Mouse (Mus musculus): ENCODE measurements around the gene Cmas.

The Cmas gene

DNA sequence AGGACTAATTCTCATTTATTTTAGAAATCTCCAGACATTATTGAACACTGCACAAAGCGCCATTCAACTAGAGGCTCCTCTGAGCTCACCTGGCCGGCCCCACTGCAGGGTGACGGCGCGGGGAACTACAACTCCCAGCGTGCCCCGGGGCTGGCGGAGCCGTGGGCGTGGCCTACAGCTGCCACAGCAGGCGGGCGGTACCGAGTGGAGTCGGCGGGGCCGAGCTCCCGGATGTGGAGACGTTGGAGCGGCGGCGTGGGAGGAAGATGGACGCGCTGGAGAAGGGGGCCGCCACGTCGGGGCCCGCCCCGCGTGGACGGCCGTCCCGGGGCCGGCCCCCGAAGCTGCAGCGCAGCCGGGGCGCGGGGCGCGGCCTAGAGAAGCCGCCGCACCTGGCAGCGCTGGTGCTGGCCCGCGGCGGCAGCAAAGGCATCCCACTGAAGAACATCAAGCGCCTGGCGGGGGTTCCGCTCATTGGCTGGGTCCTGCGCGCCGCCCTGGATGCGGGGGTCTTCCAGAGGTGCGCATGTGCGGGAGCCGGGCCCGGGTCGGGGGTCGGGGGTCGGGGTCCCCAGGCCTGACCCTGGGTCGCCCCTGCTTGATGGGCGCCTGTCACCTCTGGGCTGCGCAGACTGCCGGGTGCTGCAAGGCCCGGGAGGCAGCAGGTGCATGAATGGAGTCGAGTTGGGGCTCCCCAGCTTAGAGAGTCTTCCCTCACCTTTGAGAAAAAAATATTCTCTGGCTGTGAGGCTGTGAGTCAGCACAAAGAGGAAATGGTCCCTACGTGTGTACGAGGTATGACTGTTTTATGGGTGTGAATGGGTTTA lies at the start of gene Cmas:
Gene Cmas, plus strand, starts transcription at position 180 of the 827 bp plus-strand sequence.
- in situ Hi-C loops (cut with MboI, MseI) = no loop called here

- in situ Hi-C loops (cut with MboI, MseI) = no loop called here
These were observed 49.8 kb upstream of the Cmas start for GRCm38 (mm10) chr6:142706688-142707087.

- in situ Hi-C loops (cut with MboI, MseI) = no loop called here
These were observed 48.1 kb upstream of the Cmas start for GRCm38 (mm10) chr6:142708369-142708768.

GRCm38 (mm10) chr6:142710690-142711089 lies 45.8 kb upstream of the Cmas start:
- in situ Hi-C loops (cut with MboI, MseI) = no loop called here

DNA sequence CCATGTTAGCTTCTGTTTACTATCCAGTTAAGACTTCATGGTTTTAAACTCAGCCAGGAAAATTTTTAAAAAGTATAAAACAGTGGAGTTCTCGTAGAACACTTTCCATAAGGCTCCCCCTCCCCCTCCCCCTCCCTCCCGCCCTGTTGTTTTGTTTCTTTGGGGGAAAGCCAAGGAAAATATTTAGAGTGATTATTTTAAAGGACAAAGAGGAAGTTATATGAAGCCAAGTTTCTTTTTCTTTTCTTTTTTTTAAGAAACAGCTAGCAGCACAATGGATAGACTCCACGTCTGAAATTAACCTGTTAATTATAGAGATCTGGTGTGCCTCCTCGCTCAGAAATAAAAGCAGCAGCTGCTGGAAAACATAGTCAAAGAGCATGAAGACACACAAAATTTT lies 45.4 kb upstream of the Cmas start:
- in situ Hi-C loops (cut with MboI, MseI) = no loop called here

GRCm38 (mm10) chr6:142715026-142715425 lies 41.5 kb upstream of the Cmas start:
- in situ Hi-C loops (cut with MboI, MseI) = no loop called here

DNA sequence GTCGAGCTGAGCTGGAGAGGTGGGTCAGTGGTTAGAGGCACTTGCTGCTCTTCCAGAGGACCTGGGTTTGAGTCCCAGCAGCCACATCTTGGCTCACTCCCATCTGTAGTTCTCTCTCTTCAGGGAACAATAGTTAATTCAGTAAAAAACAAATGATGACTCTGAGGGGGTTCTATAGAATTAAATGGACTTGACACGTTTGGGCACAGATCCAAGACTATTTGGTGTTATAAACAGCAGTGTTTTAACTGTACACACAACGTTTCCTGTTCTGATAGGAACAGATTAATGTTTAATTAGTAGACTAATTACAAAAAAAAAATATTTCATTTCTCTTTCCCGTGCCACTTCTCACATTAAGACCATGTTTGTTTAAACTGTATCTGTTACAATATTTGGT lies 39.3 kb upstream of the Cmas start:
- in situ Hi-C loops (cut with MboI, MseI) = no loop called here

DNA sequence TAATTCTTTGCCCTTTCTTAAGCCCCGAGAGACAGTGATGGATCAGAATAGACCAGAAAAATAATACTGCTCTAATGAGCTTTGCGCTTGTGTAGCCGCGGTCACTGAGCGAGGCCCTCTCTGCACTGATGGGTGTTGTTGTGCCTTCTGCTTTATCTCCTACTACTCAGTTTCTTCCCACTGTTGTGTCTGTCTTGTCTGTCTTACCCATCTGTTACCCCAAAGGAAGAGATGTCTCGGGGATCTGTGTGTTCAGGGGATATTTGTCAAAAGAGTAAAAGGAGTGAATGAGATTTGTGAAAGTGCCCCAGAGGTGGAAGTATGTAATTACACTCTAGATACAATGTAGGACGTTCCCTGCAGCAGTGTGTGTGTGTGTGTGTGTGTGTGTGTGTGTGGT lies 38.3 kb upstream of the Cmas start:
- in situ Hi-C loops (cut with MboI, MseI) = no loop called here

GRCm38 (mm10) chr6:142720641-142721040 lies 35.8 kb upstream of the Cmas start:
- in situ Hi-C loops (cut with MboI, MseI) = no loop called here

DNA sequence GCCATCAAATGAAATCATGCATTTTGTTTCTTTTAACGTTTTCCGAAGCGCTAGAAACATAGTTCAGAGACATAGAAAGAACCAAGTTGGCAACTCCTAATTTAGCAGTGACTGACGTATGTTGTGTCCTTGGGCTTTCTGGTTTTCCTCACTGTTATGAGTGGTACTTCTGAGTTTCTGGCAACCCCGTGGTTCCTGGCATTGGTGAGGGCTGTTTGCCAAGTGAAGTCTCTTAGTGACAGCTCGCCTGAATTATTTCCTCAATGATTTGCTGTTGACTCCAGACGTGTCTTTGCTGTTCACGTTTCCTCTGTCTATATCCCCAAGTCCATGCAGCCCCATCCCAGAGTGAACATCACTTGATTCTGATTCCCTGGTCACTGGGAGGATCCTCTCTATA lies 34.8 kb upstream of the Cmas start:
- in situ Hi-C loops (cut with MboI, MseI) = no loop called here

- in situ Hi-C loops (cut with MboI, MseI) = no loop called here
These were observed 30.5 kb upstream of the Cmas start for GRCm38 (mm10) chr6:142726032-142726431.

GRCm38 (mm10) chr6:142732567-142733290 lies 23.8 kb upstream of the Cmas start:
- in situ Hi-C loops (cut with MboI, MseI) = no loop called here

DNA sequence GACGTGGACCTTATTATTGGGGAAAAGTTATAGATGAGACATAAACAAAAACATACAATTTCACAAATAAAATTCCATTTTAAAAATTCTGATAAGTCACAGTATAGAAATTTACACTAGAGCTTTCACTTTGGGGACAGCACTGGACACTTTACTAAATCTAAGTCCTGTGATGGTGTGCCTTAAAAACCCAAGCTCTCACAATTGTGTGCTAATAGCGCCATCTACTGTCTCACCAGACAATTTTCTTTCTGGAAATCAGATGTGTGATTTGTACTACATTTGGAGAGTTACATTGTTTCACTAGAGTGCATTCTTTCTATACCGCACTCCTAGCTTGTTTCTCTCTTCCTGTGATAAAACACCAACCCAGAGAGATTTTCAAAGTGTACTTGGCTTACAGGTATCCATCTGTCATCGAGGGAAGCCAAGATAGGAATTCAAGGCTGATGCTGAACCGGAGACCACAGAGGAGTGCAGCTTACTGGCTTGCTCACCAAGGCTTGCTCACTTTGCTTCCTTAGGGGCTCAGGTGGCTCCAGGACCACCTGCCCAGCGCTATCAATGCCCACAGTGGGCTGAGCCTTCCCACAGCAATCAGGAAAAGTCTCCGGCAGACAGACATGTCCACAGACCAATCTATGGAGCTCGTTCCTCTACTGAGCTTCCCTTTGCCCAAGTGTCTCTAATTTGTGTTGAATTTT lies 21.0 kb upstream of the Cmas start:
- in situ Hi-C loops (cut with MboI, MseI) = loop anchor here (5.0 kb wide), 1 partner anchor 213 kb away; no protein-coding TSS in a partner anchor

DNA sequence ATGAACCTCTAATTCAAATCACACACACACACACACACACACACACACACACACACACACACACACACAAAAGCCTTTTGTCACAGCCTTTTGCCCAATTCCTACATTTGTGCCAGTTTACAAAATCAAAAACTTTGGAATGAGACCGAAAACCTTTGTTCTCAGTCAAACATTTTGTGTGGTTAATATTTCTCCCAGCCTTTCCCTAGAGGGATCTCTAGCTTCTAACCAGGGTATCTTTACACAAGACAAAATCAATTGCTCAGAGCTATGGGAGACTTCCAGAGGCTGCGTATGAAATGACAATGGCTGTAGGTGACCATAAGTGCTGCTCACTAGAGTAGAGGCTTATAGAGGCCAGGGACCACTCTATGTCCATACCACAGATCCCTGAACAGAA lies 18.3 kb upstream of the Cmas start:
- in situ Hi-C loops (cut with MboI, MseI) = loop anchor here (5.0 kb wide), 1 partner anchor 216 kb away; no protein-coding TSS in a partner anchor

DNA sequence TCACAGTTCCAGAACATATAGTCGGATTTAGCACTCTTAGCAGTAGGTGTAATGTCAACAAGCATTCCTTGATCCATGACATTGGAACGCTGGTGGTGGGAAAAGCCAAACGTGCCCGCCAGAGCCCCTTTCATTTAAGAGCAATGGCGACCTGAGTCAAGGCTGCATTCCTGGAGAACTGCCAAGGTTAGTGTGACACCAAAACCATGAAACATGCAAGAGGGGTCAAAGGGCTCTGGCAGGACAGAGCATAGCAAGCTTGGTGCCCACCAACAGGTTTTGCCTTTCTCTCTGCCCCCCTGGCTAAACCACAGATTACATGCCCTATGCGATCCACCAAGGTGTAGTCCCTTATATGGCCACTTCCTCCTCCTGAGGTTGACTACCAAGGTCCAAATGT lies 17.8 kb upstream of the Cmas start:
- in situ Hi-C loops (cut with MboI, MseI) = loop anchor here (5.0 kb wide), 1 partner anchor 216 kb away; no protein-coding TSS in a partner anchor

DNA sequence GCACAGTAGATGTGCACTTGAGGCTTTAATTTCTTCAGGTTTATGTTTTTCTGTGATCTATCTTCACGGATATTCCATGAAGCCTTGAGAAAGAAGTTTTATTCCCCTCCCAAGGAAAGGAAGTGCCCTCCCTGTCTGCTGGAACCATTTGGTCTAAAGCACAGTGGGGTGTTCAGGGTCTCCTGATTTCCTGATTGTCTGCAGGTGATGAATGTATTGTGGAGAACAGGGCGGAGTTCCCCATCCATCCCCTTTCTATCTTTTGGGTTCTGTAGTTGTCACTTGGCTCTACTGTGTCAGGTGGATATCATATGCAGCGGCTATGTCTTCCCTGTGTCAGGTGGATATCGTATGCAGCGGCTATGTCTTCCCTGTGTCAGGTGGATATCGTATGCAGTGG lies 14.7 kb upstream of the Cmas start:
- in situ Hi-C loops (cut with MboI, MseI) = no loop called here

GRCm38 (mm10) chr6:142743193-142743592 lies 13.3 kb upstream of the Cmas start:
- in situ Hi-C loops (cut with MboI, MseI) = no loop called here

- in situ Hi-C loops (cut with MboI, MseI) = no loop called here
These were observed 11.0 kb upstream of the Cmas start for GRCm38 (mm10) chr6:142745484-142745883.

- in situ Hi-C loops (cut with MboI, MseI) = no loop called here
These were observed 9.7 kb upstream of the Cmas start for GRCm38 (mm10) chr6:142746765-142747164.

- in situ Hi-C loops (cut with MboI, MseI) = no loop called here
These were observed 9.3 kb upstream of the Cmas start for GRCm38 (mm10) chr6:142747165-142747564.

DNA sequence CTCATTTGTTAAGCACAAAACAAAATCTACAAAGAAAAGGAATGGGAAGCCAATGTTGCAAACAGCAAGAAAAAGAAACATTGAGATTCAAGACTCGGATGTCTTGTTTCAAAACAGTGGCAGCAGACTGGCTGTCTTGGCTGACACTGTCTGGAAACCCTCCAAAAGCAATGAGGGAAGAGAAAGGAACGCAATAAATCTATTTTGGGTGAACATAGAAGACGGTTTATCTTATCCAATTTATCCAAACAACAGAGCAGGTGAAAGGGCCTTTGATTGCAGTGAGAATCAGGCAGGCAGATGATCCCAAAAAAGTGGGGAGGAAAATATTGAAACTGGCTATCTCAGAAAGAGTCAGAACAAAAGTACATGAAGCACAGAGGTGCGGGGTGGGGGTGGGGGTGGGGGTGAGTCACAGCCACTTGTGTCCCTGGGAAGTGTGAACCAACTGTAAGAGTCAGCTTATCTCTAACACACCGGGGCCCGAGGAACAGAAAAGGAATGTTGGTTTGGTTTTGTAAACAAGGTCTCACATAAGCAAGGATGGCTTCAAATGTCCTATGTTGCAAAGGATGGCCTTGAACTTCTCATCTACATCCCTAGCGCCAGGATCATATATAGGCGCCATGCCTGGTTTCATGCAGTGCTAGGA lies 8.3 kb upstream of the Cmas start:
- in situ Hi-C loops (cut with MboI, MseI) = no loop called here

DNA sequence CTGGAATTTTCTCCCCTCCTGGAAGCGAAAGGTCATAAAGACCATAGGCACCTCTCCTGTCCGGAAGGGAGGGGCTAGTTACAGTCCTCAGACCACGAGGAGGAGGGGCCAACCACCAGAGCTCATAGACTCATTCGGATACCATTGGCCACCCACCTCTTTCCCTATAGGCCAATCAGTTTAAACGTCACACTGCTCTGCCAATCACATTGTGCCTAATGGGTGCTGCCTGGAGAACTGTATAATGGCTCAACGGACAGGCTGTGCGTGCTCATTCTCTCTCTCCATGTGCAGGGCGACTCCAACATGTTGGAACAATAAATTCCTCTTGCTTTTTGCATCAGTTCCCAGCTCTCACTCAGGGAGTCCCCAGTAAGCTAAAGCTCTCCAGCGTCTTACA lies 5.1 kb upstream of the Cmas start:
- in situ Hi-C loops (cut with MboI, MseI) = no loop called here
